ENCODE assay signal across 10 mouse cellular contexts in genomic region chr15:102244306-102245191, GRCm38 (mm10). TPM values are rescaled to one million over a fixed set of nuclear protein-coding genes. Genes with fewer than 3 reads are reported as not detected.
DNase-seq lines count a peak whose midpoint lies in the region; ATAC-seq and TF ChIP-seq lines count a peak whose summit lies in the region.
"Had no signal": no experiment of that assay in that cellular context is flagged by ENCODE, and none has a peak within 500 bp of the region (broad histone marks: within the 10 kb centered on the region; RNA-seq: fewer than 3 reads in every experiment).

No protein-coding gene starts in this region.

- DNase-seq in heart, postnatal 25 days (ENCODE audit: low spot score): no peak
- DNase-seq in kidney, postnatal 0 days (ENCODE audit: low spot score): peak; percentile 18
- no peak for DNase-seq in midbrain, embryonic 14.5 days
- no peak for DNase-seq in frontal cortex, postnatal 14 days (ENCODE audit: low spot score in 2 of 2)
- no peak for DNase-seq in testis, postnatal 14 days (ENCODE audit: low spot score)
- no peak for DNase-seq in left cerebral cortex, adult 9 months (ENCODE audit: low spot score in 2 of 2)

- no peak for ATAC-seq in heart, embryonic 13.5 days (ENCODE audit: extremely low read depth, insufficient number of reproducible peaks, low FRiP score, low TSS enrichment)
- ATAC-seq in kidney, postnatal 0 days (replicated peaks; ENCODE audit: low FRiP score, low read depth): no peak
- no peak for ATAC-seq in midbrain, embryonic 14.5 days (ENCODE audit: low FRiP score, low TSS enrichment)
- ATAC-seq: Patski had no signal

- 16% methylated on average over 19 of the region's 19 CpGs for WGBS in heart, embryonic 13.5 days
- WGBS in kidney, postnatal 0 days: 8% methylated on average over 16 of the region's 19 CpGs
- 8% methylated on average over 17 of the region's 19 CpGs for WGBS in midbrain, embryonic 14.5 days

- no peaks in the 10 kb centered on the region for H3K36me3 ChIP-seq in heart, embryonic 13.5 days
- H3K36me3 ChIP-seq in kidney, postnatal 0 days (ENCODE audit: insufficient read depth, low read length): no peaks in the 10 kb centered on the region
- no peaks in the 10 kb centered on the region for H3K36me3 ChIP-seq in midbrain, embryonic 14.5 days (ENCODE audit: control insufficient read depth, insufficient read depth, low read length)

- 0 out of 2 replicates have a peak, but pooled peaks have one; percentile 1 for TF ChIP-seq POLR2A in embryonic fibroblast, embryonic 13.5 days (IDR thresholded peaks at IDR 0.05; ENCODE audit: low read depth, low read length)

- TF ChIP-seq CTCF in embryonic fibroblast, embryonic 13.5 days (IDR thresholded peaks at IDR 0.05; ENCODE audit: borderline replicate concordance, insufficient read depth, low read length): no peak
- no peak for TF ChIP-seq CTCF in kidney, postnatal 0 days (IDR thresholded peaks at IDR 0.05; ENCODE audit: low read depth)

- intact Hi-C loops in heart, postnatal 25 days (cut with DNase I): no loop called here

- H3K9ac ChIP-seq in heart, embryonic 13.5 days: peak overlapping the region; percentile 84
- peak overlapping the region; percentile 72 for H3K9ac ChIP-seq in kidney, postnatal 0 days (ENCODE audit: low read depth, low read length)
- no peak overlapping the region for H3K9ac ChIP-seq in midbrain, embryonic 14.5 days (replicated peaks; ENCODE audit: low read length)

- H3K4me2 ChIP-seq in heart, embryonic 13.5 days: peak overlapping the region; percentile 96
- H3K4me2 ChIP-seq in kidney, postnatal 0 days (ENCODE audit: low read length): peak overlapping the region; percentile 88
- peak overlapping the region; percentile 96 for H3K4me2 ChIP-seq in midbrain, embryonic 14.5 days (ENCODE audit: low read length)

- peaks cover 57% of the 10 kb centered on the region for H3K4me1 ChIP-seq in heart, embryonic 13.5 days
- H3K4me1 ChIP-seq in embryonic fibroblast, embryonic 13.5 days (ENCODE audit: control insufficient read depth, insufficient read depth, low read length): peaks cover 12% of the 10 kb centered on the region
- H3K4me1 ChIP-seq in kidney, postnatal 0 days (replicated peaks; ENCODE audit: insufficient read depth, low read length): peaks cover 40% of the 10 kb centered on the region
- H3K4me1 ChIP-seq in midbrain, embryonic 14.5 days (ENCODE audit: control insufficient read depth, insufficient read depth, low read length): peaks cover 13% of the 10 kb centered on the region; the same call in 1 of the 2 replicates

- H3K27ac ChIP-seq in heart, embryonic 13.5 days (replicated peaks): peak overlapping the region; percentile 97; the same call in 1 of the 2 replicates
- H3K27ac ChIP-seq in embryonic fibroblast, embryonic 13.5 days (ENCODE audit: insufficient read depth, low read length): peak overlapping the region; percentile 91
- H3K27ac ChIP-seq in kidney, postnatal 0 days: peak overlapping the region; percentile 76
- no peak overlapping the region for H3K27ac ChIP-seq in midbrain, embryonic 14.5 days (replicated peaks; ENCODE audit: low read depth, low read length)

- no peaks in the 10 kb centered on the region for H3K9me3 ChIP-seq in heart, embryonic 13.5 days
- no peaks in the 10 kb centered on the region for H3K9me3 ChIP-seq in kidney, postnatal 0 days (replicated peaks; ENCODE audit: low read length)
- no peaks in the 10 kb centered on the region for H3K9me3 ChIP-seq in midbrain, embryonic 14.5 days (ENCODE audit: control insufficient read depth, low read length)

- H3K4me3 ChIP-seq in heart, embryonic 13.5 days: peak overlapping the region; percentile 68
- H3K4me3 ChIP-seq in embryonic fibroblast, embryonic 13.5 days (ENCODE audit: insufficient read depth, low read length): peak overlapping the region; percentile 67
- H3K4me3 ChIP-seq in kidney, postnatal 0 days (replicated peaks; ENCODE audit: low read depth, low read length): peak overlapping the region; percentile 71
- H3K4me3 ChIP-seq in midbrain, embryonic 14.5 days (replicated peaks; ENCODE audit: low read depth, low read length): peak overlapping the region; percentile 55; the same call in 1 of the 2 replicates

- peaks cover 81% of the 10 kb centered on the region for H3K27me3 ChIP-seq in heart, embryonic 13.5 days (replicated peaks)
- H3K27me3 ChIP-seq in kidney, postnatal 0 days (ENCODE audit: insufficient read depth, low read length): no peaks in the 10 kb centered on the region
- peaks cover 57% of the 10 kb centered on the region for H3K27me3 ChIP-seq in midbrain, embryonic 14.5 days (ENCODE audit: control insufficient read depth, insufficient read depth, low read length)
- H3K27me3 ChIP-seq: Patski had no signal

RNA-seq across cellular contexts. Expression of gene Rarg, which starts 12.8 kb away (rescaled TPM):
- polyA plus RNA-seq in heart, embryonic 13.5 days (2015; fragmentation: Nextera tagmentation; extraction: Ambion mirVana): 9.0 and 9.1 TPM in 2 replicates
- total RNA-seq in heart, postnatal 25 days (2021): 10 to 100 TPM; 17.0 to 20.8 TPM
- 70.6 and 91.2 TPM in 2 replicates for polyA plus RNA-seq in embryonic fibroblast, embryonic 13.5 days (2011; ENCODE audit: insufficient read length, low read depth, missing spikeins)
- 23.2 and 23.5 TPM in 2 replicates for polyA plus RNA-seq in kidney, postnatal 0 days (2015; fragmentation: Nextera tagmentation; extraction: Ambion mirVana)
- polyA plus RNA-seq in midbrain, embryonic 14.5 days (2014; fragmentation: Nextera tagmentation; extraction: Ambion mirVana): 2.3 and 3.6 TPM in 2 replicates

RNA-seq across cellular contexts. Expression of gene Itgb7, which starts 12.8 kb away (rescaled TPM):
- 0.46 and 0.78 TPM in 2 replicates for polyA plus RNA-seq in heart, embryonic 13.5 days (2015; fragmentation: Nextera tagmentation; extraction: Ambion mirVana)
- 1 to 10 TPM; 1.3 TPM for total RNA-seq in heart, postnatal 25 days (2021)
- 0.51 TPM in 1 of 2 replicates, not detected in the other for polyA plus RNA-seq in embryonic fibroblast, embryonic 13.5 days (2011; ENCODE audit: insufficient read length, low read depth, missing spikeins)
- polyA plus RNA-seq in kidney, postnatal 0 days (2015; fragmentation: Nextera tagmentation; extraction: Ambion mirVana): 0.69 and 1.2 TPM in 2 replicates
- polyA plus RNA-seq in midbrain, embryonic 14.5 days (2014; fragmentation: Nextera tagmentation; extraction: Ambion mirVana): 0.57 and 0.78 TPM in 2 replicates

RNA-seq across cellular contexts. Expression of gene Gm9918, which starts 25.8 kb away (rescaled TPM):
- not detected in 2 replicates for polyA plus RNA-seq in heart, embryonic 13.5 days (2015; fragmentation: Nextera tagmentation; extraction: Ambion mirVana)
- total RNA-seq in heart, postnatal 25 days (2021): not detected
- 0.30 TPM in 1 of 2 replicates, not detected in the other for polyA plus RNA-seq in embryonic fibroblast, embryonic 13.5 days (2011; ENCODE audit: insufficient read length, low read depth, missing spikeins)
- polyA plus RNA-seq in kidney, postnatal 0 days (2015; fragmentation: Nextera tagmentation; extraction: Ambion mirVana): 0.23 and 0.38 TPM in 2 replicates
- polyA plus RNA-seq in midbrain, embryonic 14.5 days (2014; fragmentation: Nextera tagmentation; extraction: Ambion mirVana): 0.09 TPM in 1 of 2 replicates, not detected in the other
- total RNA-seq: heart, postnatal 36 days had no signal

RNA-seq across cellular contexts. Expression of gene Mfsd5, which starts 34.7 kb away (rescaled TPM):
- 46.1 and 46.7 TPM in 2 replicates for polyA plus RNA-seq in heart, embryonic 13.5 days (2015; fragmentation: Nextera tagmentation; extraction: Ambion mirVana)
- 10 to 100 TPM; 15.5 to 18.5 TPM for total RNA-seq in heart, postnatal 25 days (2021)
- polyA plus RNA-seq in embryonic fibroblast, embryonic 13.5 days (2011; ENCODE audit: insufficient read length, low read depth, missing spikeins): 47.3 and 55.8 TPM in 2 replicates
- polyA plus RNA-seq in kidney, postnatal 0 days (2015; fragmentation: Nextera tagmentation; extraction: Ambion mirVana): 68.2 and 73.2 TPM in 2 replicates
- polyA plus RNA-seq in midbrain, embryonic 14.5 days (2014; fragmentation: Nextera tagmentation; extraction: Ambion mirVana): 51.9 and 53.3 TPM in 2 replicates

RNA-seq across cellular contexts. Expression of gene Csad, which starts 40.0 kb away (rescaled TPM):
- 33.4 and 41.6 TPM in 2 replicates for polyA plus RNA-seq in heart, embryonic 13.5 days (2015; fragmentation: Nextera tagmentation; extraction: Ambion mirVana)
- 10 to 100 TPM; 15.7 to 16.3 TPM for total RNA-seq in heart, postnatal 25 days (2021)
- 36.5 and 42.7 TPM in 2 replicates for polyA plus RNA-seq in embryonic fibroblast, embryonic 13.5 days (2011; ENCODE audit: insufficient read length, low read depth, missing spikeins)
- polyA plus RNA-seq in kidney, postnatal 0 days (2015; fragmentation: Nextera tagmentation; extraction: Ambion mirVana): 142 TPM in 2 replicates
- 25.9 and 28.1 TPM in 2 replicates for polyA plus RNA-seq in midbrain, embryonic 14.5 days (2014; fragmentation: Nextera tagmentation; extraction: Ambion mirVana)
